Mouse (Mus musculus) CD4-positive, CD25-positive, alpha-beta regulatory T cell (primary cell): ENCODE results near the gene 1700006A11Rik. TPM values are rescaled to one million over a fixed set of nuclear protein-coding genes. Genes with fewer than 3 reads are reported as not detected.

Experiments used
- polyA plus RNA-seq: library from polyadenylated mRNA; unstranded; fragments of 100-300 nt; shearing (Covaris generic); gene quantifications from one replicate; pipeline ENCODE4 v1.2.1, GENCODE M21; 2017

Gene 1700006A11Rik
- not detected for polyA plus RNA-seq

DNA sequence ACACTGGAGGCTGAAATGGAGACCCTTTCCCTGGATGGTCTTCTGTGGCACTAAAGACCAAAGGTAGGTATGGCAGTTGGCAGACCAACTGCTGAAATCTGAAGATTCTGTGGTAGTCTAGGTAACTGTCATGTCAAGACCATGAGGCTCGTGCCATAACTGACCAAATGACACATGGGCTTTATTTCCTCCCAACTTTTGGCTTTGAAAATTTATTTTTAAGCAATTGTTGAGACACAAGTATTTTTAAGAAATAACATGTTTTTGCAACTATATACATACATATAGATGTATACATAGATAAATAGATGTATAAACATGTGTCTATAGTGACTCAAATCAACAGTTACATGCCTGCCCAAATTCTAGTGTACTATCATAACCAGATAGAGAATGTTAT, at the start of gene 1700006A11Rik:
TSS of gene 1700006A11Rik (minus strand) at position 101 of the 400 bp plus-strand sequence.

Other genes starting within 250 kb of the 1700006A11Rik start
- not detected for gene Tram1l1, start 105.2 kb downstream of the 1700006A11Rik start, polyA plus RNA-seq
- not detected for gene 1700003H04Rik, start 155.1 kb upstream of the 1700006A11Rik start, polyA plus RNA-seq